Mouse (Mus musculus) heart, embryonic 14.5 days (tissue): ENCODE data around the gene Gm128. TPM values are rescaled to one million over a fixed set of nuclear protein-coding genes. Genes with fewer than 3 reads are reported as not detected.

Experiments used
- ATAC-seq: fragments of 200-750 bp; cut with Nextera tagmentation; 2 replicates; pipeline ENCODE4 v1.8.0; 2017; ENCODE audit warnings: low read depth, moderate TSS enrichment; ENCODE audit not compliant: insufficient number of reproducible peaks, insufficient read depth, low FRiP score
- H3K27ac ChIP-seq, 2 experiments: fragments of 200-500 bp in 1 of 2; fragments of 300-500 bp in 1 of 2; sonication (generic) in 1 of 2; replicated peaks in 1 of 2; 2 replicates each; pipeline ENCODE4 v1.5.1; 2012 to 2014; ENCODE audit warnings: low read depth in 2 of 2, low read length in 2 of 2, control low read depth in 1 of 2, mild to moderate bottlenecking in 1 of 2, mixed read lengths in 1 of 2; ENCODE audit not compliant: control insufficient read depth in 1 of 2, insufficient read depth in 1 of 2
- H3K27me3 ChIP-seq: fragments of 300-500 bp; sonication (generic); 2 replicates; pipeline ENCODE4 v1.6.1; 2014; ENCODE audit warnings: mild to moderate bottlenecking, low read length, control low read depth; ENCODE audit not compliant: control insufficient read depth, insufficient read depth
- H3K36me3 ChIP-seq: fragments of 300-500 bp; sonication (generic); 2 replicates; pipeline ENCODE4 v1.6.1; 2014; ENCODE audit warnings: mild to moderate bottlenecking, control low read depth, low read length, mixed read lengths; ENCODE audit not compliant: control insufficient read depth, insufficient read depth
- H3K4me1 ChIP-seq, 2 experiments: fragments of 200-500 bp in 1 of 2; fragments of 300-500 bp in 1 of 2; sonication (generic) in 1 of 2; 2 replicates each; pipeline ENCODE4 v1.6.1; 2012 to 2014; ENCODE audit warnings: low read length in 2 of 2, control low read depth in 1 of 2, mixed read lengths in 1 of 2; ENCODE audit not compliant: control insufficient read depth in 2 of 2, insufficient read depth in 2 of 2
- H3K4me2 ChIP-seq: fragments of 300-500 bp; sonication (generic); 2 replicates; pipeline ENCODE4 v1.6.1; 2014; ENCODE audit warnings: mild to moderate bottlenecking, low read length
- H3K4me3 ChIP-seq, 2 experiments: fragments of 200-500 bp in 1 of 2; fragments of 300-500 bp in 1 of 2; sonication (generic) in 1 of 2; 2 replicates each; pipeline ENCODE4 v1.5.1; 2012 to 2014; ENCODE audit warnings: low read length in 2 of 2, mild to moderate bottlenecking in 2 of 2, control low read depth in 1 of 2, low read depth in 1 of 2, moderate library complexity in 1 of 2; ENCODE audit not compliant: control insufficient read depth in 1 of 2, insufficient read depth in 1 of 2
- H3K9ac ChIP-seq: fragments of 300-500 bp; sonication (generic); 2 replicates; pipeline ENCODE4 v1.6.1; 2014; ENCODE audit warnings: mild to moderate bottlenecking, low read length
- H3K9me3 ChIP-seq: fragments of 300-500 bp; sonication (generic); 2 replicates; pipeline ENCODE4 v1.6.1; 2016; ENCODE audit warnings: low read length, control low read depth; ENCODE audit not compliant: control insufficient read depth
- WGBS: fragments of 180-500 bp; shearing (Covaris S2); extraction: QIAGEN DNeasy Blood & Tissue Kit; methylation state at CpG from one replicate; pipeline ENCODE4 v1.1.7; 2014; 5-methylcytosine and 5-hydroxymethylcytosine counted together
- polyA plus RNA-seq: library from polyadenylated mRNA; unstranded; fragments of >200 nt; fragmentation: Nextera tagmentation; extraction: Ambion mirVana; gene quantifications from 2 replicates; pipeline ENCODE4 v1.2.1, GENCODE M21; 2014

Gene Gm128
- polyA plus RNA-seq = 0.23 and 0.46 TPM in 2 replicates

- WGBS = 77% methylated on average over 7 of the region's 7 CpGs
- H3K27ac ChIP-seq = no peak within 1 kb of the TSS
These were observed at the start of gene Gm128 for GRCm38 (mm10) chr3:95241498-95241897. Gene Gm128, minus strand, starts transcription at chr3:95241598.

GRCm38 (mm10) chr3:95291041-95291440 lies 49.6 kb upstream of the Gm128 start:
- no peaks in the 10 kb centered on the region for H3K27me3 ChIP-seq
- H3K4me2 ChIP-seq = no peak overlapping the region
- H3K9ac ChIP-seq = no peak overlapping the region
- H3K36me3 ChIP-seq = peaks cover 80% of the 10 kb centered on the region
- H3K9me3 ChIP-seq = no peaks in the 10 kb centered on the region
- ATAC-seq = no peak
- no peak overlapping the region for H3K4me3 ChIP-seq
- H3K4me1 ChIP-seq = peaks cover 3% of the 10 kb centered on the region in 2 experiments; a peak in 1 of 4 replicates
- no peak overlapping the region for H3K27ac ChIP-seq
- 80% methylated on average over 4 of the region's 4 CpGs for WGBS

More at GRCm38 (mm10) chr3:95241498-95241897, at the start of gene Gm128:
- Histone ChIP-seq H3K4me2 (peak within 1 kb of the TSS; percentile 34), H3K9me3 (no peaks in the 10 kb centered on the region), H3K9ac (peak within 1 kb of the TSS; percentile 52; the same call in 1 of the 2 replicates), H3K4me3 (peak within 1 kb of the TSS in 1 of 2 experiments; percentile 2; a peak in 1 of 4 replicates), H3K4me1 (peaks cover 6 to 9% of the 10 kb centered on the region in 2 experiments; a peak in 2 of 4 replicates), H3K27me3 (no peaks in the 10 kb centered on the region), H3K36me3 (peaks cover 19% of the 10 kb centered on the region)
- ATAC-seq = no peak

GRCm38 (mm10) chr3:95290156-95290555 lies 48.8 kb upstream of the Gm128 start:
- Histone ChIP-seq H3K9me3 (no peaks in the 10 kb centered on the region), H3K9ac (no peak overlapping the region), H3K4me3 (no peak overlapping the region), H3K4me1 (no peaks in the 10 kb centered on the region), H3K4me2 (no peak overlapping the region), H3K27ac (no peak overlapping the region), H3K27me3 (no peaks in the 10 kb centered on the region), H3K36me3 (peaks cover 74% of the 10 kb centered on the region)
- no peak for ATAC-seq
- WGBS = 74% methylated on average over 6 of the region's 6 CpGs

- Histone ChIP-seq H3K4me1 (peaks cover 0 to 3% of the 10 kb centered on the region in 2 experiments; a peak in 1 of 4 replicates), H3K4me3 (no peak overlapping the region), H3K4me2 (no peak overlapping the region), H3K9ac (no peak overlapping the region), H3K27ac (no peak overlapping the region), H3K27me3 (no peaks in the 10 kb centered on the region), H3K36me3 (peaks cover 67% of the 10 kb centered on the region), H3K9me3 (no peaks in the 10 kb centered on the region)
- no peak for ATAC-seq
- WGBS = 86% methylated on average over 4 of the region's 4 CpGs
These were observed 48.0 kb upstream of the Gm128 start for GRCm38 (mm10) chr3:95289419-95289818.

GRCm38 (mm10) chr3:95287541-95287940 lies 46.1 kb upstream of the Gm128 start:
- Histone ChIP-seq H3K36me3 (peaks cover 48% of the 10 kb centered on the region), H3K4me1 (peaks cover 3 to 12% of the 10 kb centered on the region in 2 experiments), H3K9me3 (no peaks in the 10 kb centered on the region), H3K4me2 (no peak overlapping the region), H3K27me3 (no peaks in the 10 kb centered on the region), H3K27ac (no peak overlapping the region), H3K4me3 (no peak overlapping the region), H3K9ac (no peak overlapping the region)
- WGBS = 70% methylated on average over 3 of the region's 3 CpGs
- ATAC-seq = no peak

GRCm38 (mm10) chr3:95286510-95286909 lies 45.1 kb upstream of the Gm128 start:
- H3K9ac ChIP-seq = no peak overlapping the region
- no peak for ATAC-seq
- H3K4me2 ChIP-seq = no peak overlapping the region
- H3K4me3 ChIP-seq = no peak overlapping the region
- H3K36me3 ChIP-seq = peaks cover 38% of the 10 kb centered on the region
- WGBS = 71% methylated on average over 7 of the region's 7 CpGs
- no peak overlapping the region for H3K27ac ChIP-seq
- H3K4me1 ChIP-seq = peaks cover 3 to 12% of the 10 kb centered on the region in 2 experiments
- no peaks in the 10 kb centered on the region for H3K27me3 ChIP-seq
- no peaks in the 10 kb centered on the region for H3K9me3 ChIP-seq

- Histone ChIP-seq H3K4me2 (no peak overlapping the region), H3K36me3 (peaks cover 35% of the 10 kb centered on the region), H3K9me3 (no peaks in the 10 kb centered on the region), H3K9ac (no peak overlapping the region), H3K27ac (no peak overlapping the region), H3K4me1 (peaks cover 3 to 12% of the 10 kb centered on the region in 2 experiments), H3K4me3 (no peak overlapping the region), H3K27me3 (no peaks in the 10 kb centered on the region)
- WGBS = 62% methylated on average over 5 of the region's 5 CpGs
- no peak for ATAC-seq
These were observed 44.6 kb upstream of the Gm128 start for GRCm38 (mm10) chr3:95286011-95286410.

- Histone ChIP-seq H3K9ac (no peak overlapping the region), H3K9me3 (no peaks in the 10 kb centered on the region), H3K4me3 (no peak overlapping the region), H3K36me3 (peaks cover 29% of the 10 kb centered on the region), H3K4me1 (peaks cover 3 to 16% of the 10 kb centered on the region in 2 experiments), H3K4me2 (no peak overlapping the region), H3K27me3 (no peaks in the 10 kb centered on the region), H3K27ac (no peak overlapping the region)
- WGBS = 94% methylated on average over 5 of the region's 5 CpGs
- ATAC-seq = no peak
These were observed 44.0 kb upstream of the Gm128 start for GRCm38 (mm10) chr3:95285390-95285789.
